Mouse (Mus musculus) CH12.LX (cell line): ENCODE measurements around the gene Ccdc89. TPM values are rescaled to one million over a fixed set of nuclear protein-coding genes. Genes with fewer than 3 reads are reported as not detected.
A peak's percentile ranks its signal among the peaks of the same experiment; 100 is the strongest.

ENCODE experiments used
- DNase-seq: peaks from one replicate; pipeline ENCODE4 v3.0.0-alpha.2; 2013; ENCODE audit errors: extremely low read depth
- H3K27ac ChIP-seq: 2 replicates; pipeline ENCODE4 v1.5.1; 2012; ENCODE audit warnings: low read depth, mild to moderate bottlenecking, control low read depth, moderate library complexity; ENCODE audit not compliant: insufficient read depth
- H3K27me3 ChIP-seq: replicated peaks from 2 replicates; pipeline ENCODE3; 2012; ENCODE audit warnings: inconsistent platforms
- H3K36me3 ChIP-seq, 2 experiments: replicated peaks in 1 of 2; 2 replicates each; pipeline versions ENCODE3 to v1.6.1; 2012; ENCODE audit warnings: inconsistent platforms in 1 of 2, low read length in 1 of 2, mild to moderate bottlenecking in 1 of 2, mixed read lengths in 1 of 2, moderate library complexity in 1 of 2; ENCODE audit not compliant: control insufficient read depth in 1 of 2, insufficient read depth in 1 of 2
- H3K4me1 ChIP-seq, 2 experiments: 2 replicates each; pipeline ENCODE4 v1.6.1; 2012; ENCODE audit warnings: inconsistent platforms in 1 of 2, moderate library complexity in 1 of 2; ENCODE audit not compliant: insufficient read depth in 2 of 2, control insufficient read depth in 1 of 2
- H3K4me2 ChIP-seq: 2 replicates; pipeline ENCODE4 v1.6.1; 2012; ENCODE audit warnings: low read depth, mild to moderate bottlenecking, control low read depth; ENCODE audit not compliant: poor library complexity, insufficient read depth, severe bottlenecking
- H3K4me3 ChIP-seq, 3 experiments: fragments of 150-350 bp in 1 of 3; sonication (generic) in 1 of 3; replicated peaks in 1 of 3; 2 replicates each; pipeline versions ENCODE3 to v1.5.1; 2011 to 2012; ENCODE audit warnings: low read depth in 2 of 3, low read length in 2 of 3, mild to moderate bottlenecking in 2 of 3, moderate library complexity in 2 of 3, control low read depth in 1 of 3, improper control_type of control experiment in 1 of 3, inconsistent platforms in 1 of 3, mixed read lengths in 1 of 3; ENCODE audit not compliant: poor library complexity in 1 of 3
- H3K79me2 ChIP-seq: replicated peaks from 2 replicates; pipeline ENCODE4 v1.6.1; 2012; ENCODE audit warnings: mild to moderate bottlenecking, moderate library complexity; ENCODE audit not compliant: control insufficient read depth, poor library complexity, insufficient read depth, severe bottlenecking; ENCODE audit errors: extremely low read depth
- H3K9ac ChIP-seq: 2 replicates; pipeline ENCODE4 v1.6.1; 2012; ENCODE audit warnings: low read depth, mild to moderate bottlenecking, control low read depth, moderate library complexity; ENCODE audit not compliant: insufficient read depth
- H3K9me3 ChIP-seq: replicated peaks from 2 replicates; pipeline ENCODE3; 2012; ENCODE audit warnings: low read length, inconsistent platforms, mixed read lengths
- BHLHE40 ChIP-seq: IDR thresholded peaks from 2 replicates; pipeline ENCODE4 v1.6.1; 2011; ENCODE audit warnings: mild to moderate bottlenecking, low read depth, low read length, improper control_type of control experiment
- CHD1 ChIP-seq: IDR thresholded peaks from 2 replicates; pipeline ENCODE4 v1.6.1; 2012; ENCODE audit warnings: low read depth, low read length, improper control_type of control experiment, inconsistent platforms
- CHD2 ChIP-seq: IDR thresholded peaks from 2 replicates; pipeline ENCODE4 v1.6.1; 2011; ENCODE audit warnings: low read length, improper control_type of control experiment
- E2F4 ChIP-seq: IDR thresholded peaks from 2 replicates; pipeline ENCODE4 v1.6.1; 2011; ENCODE audit warnings: low read depth, low read length, improper control_type of control experiment; ENCODE audit not compliant: insufficient replicate concordance
- ELF1 ChIP-seq: IDR thresholded peaks from 2 replicates; pipeline ENCODE4 v1.6.1; 2014; ENCODE audit warnings: low read depth, mild to moderate bottlenecking, inconsistent platforms, low read length, improper control_type of control experiment
- ETS1 ChIP-seq: conservative IDR thresholded peaks from 2 replicates; pipeline ENCODE4 v1.6.1; 2012; ENCODE audit warnings: low read depth, mild to moderate bottlenecking, inconsistent platforms, low read length, improper control_type of control experiment, moderate library complexity
- HCFC1 ChIP-seq: IDR thresholded peaks from 2 replicates; pipeline ENCODE4 v1.6.1; 2012; ENCODE audit warnings: low read depth, mild to moderate bottlenecking, inconsistent platforms, low read length, improper control_type of control experiment
- KAT2A ChIP-seq: IDR thresholded peaks from 2 replicates; pipeline ENCODE4 v1.6.1; 2012; ENCODE audit warnings: low read length, improper control_type of control experiment, inconsistent platforms; ENCODE audit not compliant: insufficient replicate concordance
- MAFK ChIP-seq: IDR thresholded peaks from 2 replicates; pipeline ENCODE4 v1.6.1; 2011; ENCODE audit warnings: low read length, improper control_type of control experiment; ENCODE audit not compliant: insufficient replicate concordance
- MAX ChIP-seq: IDR thresholded peaks from 2 replicates; pipeline ENCODE4 v1.6.1; 2011; ENCODE audit warnings: low read length, improper control_type of control experiment
- MEF2A ChIP-seq: IDR thresholded peaks from 2 replicates; pipeline ENCODE4 v1.6.1; 2014; ENCODE audit warnings: low read depth, mild to moderate bottlenecking, inconsistent platforms, low read length, improper control_type of control experiment, borderline replicate concordance
- MXI1 ChIP-seq: IDR thresholded peaks from 2 replicates; pipeline ENCODE4 v1.6.1; 2011; ENCODE audit warnings: mild to moderate bottlenecking, low read depth, low read length, improper control_type of control experiment
- MYC ChIP-seq: IDR thresholded peaks from 2 replicates; pipeline ENCODE4 v1.6.1; 2011; ENCODE audit warnings: low read depth, mild to moderate bottlenecking, improper control_type of control experiment, low read length
- NELFE ChIP-seq: IDR thresholded peaks from 2 replicates; pipeline ENCODE4 v1.6.1; 2011; ENCODE audit warnings: low read depth, low read length, improper control_type of control experiment
- NRF1 ChIP-seq: IDR thresholded peaks from 2 replicates; pipeline ENCODE4 v1.6.1; 2014; ENCODE audit warnings: low read depth, mild to moderate bottlenecking, inconsistent platforms, low read length, improper control_type of control experiment, moderate library complexity
- PAX5 ChIP-seq: IDR thresholded peaks from 2 replicates; pipeline ENCODE4 v1.6.1; 2012; ENCODE audit warnings: low read length, inconsistent platforms, mixed read lengths
- POLR2A ChIP-seq: IDR thresholded peaks from 2 replicates; pipeline ENCODE4 v1.6.1; 2011; ENCODE audit warnings: low read depth, mild to moderate bottlenecking, improper control_type of control experiment, low read length
- RAD21 ChIP-seq: IDR thresholded peaks from 2 replicates; pipeline ENCODE4 v1.6.1; 2011; ENCODE audit warnings: low read depth, mild to moderate bottlenecking, low read length, improper control_type of control experiment, moderate library complexity
- RCOR1 ChIP-seq: conservative IDR thresholded peaks from 2 replicates; pipeline ENCODE4 v1.6.1; 2012; ENCODE audit warnings: low read depth, mild to moderate bottlenecking, inconsistent platforms, low read length, improper control_type of control experiment
- SIN3A ChIP-seq: IDR thresholded peaks from 2 replicates; pipeline ENCODE4 v1.6.1; 2012; ENCODE audit warnings: low read length, improper control_type of control experiment, inconsistent platforms
- TBP ChIP-seq: conservative IDR thresholded peaks from 2 replicates; pipeline ENCODE4 v1.6.1; 2011; ENCODE audit warnings: low read depth, low read length, improper control_type of control experiment
- TCF12 ChIP-seq: IDR thresholded peaks from 2 replicates; pipeline ENCODE4 v1.6.1; 2014; ENCODE audit warnings: low read depth, mild to moderate bottlenecking, inconsistent platforms, low read length, improper control_type of control experiment
- UBTF ChIP-seq: IDR thresholded peaks from 2 replicates; pipeline ENCODE4 v1.6.1; 2012; ENCODE audit warnings: low read depth, mild to moderate bottlenecking, inconsistent platforms, low read length, improper control_type of control experiment, moderate library complexity
- USF1 ChIP-seq: IDR thresholded peaks from 2 replicates; pipeline ENCODE4 v1.6.1; 2014; ENCODE audit warnings: low read depth, mild to moderate bottlenecking, inconsistent platforms, low read length, improper control_type of control experiment
- USF2 ChIP-seq: conservative IDR thresholded peaks from 2 replicates; pipeline ENCODE4 v1.6.1; 2011; ENCODE audit warnings: low read depth, low read length, improper control_type of control experiment
- ZC3H11A ChIP-seq: IDR thresholded peaks from 2 replicates; pipeline ENCODE4 v1.6.1; 2012; ENCODE audit warnings: low read depth, mild to moderate bottlenecking, inconsistent platforms, low read length, improper control_type of control experiment
- ZKSCAN1 ChIP-seq: IDR thresholded peaks from 2 replicates; pipeline ENCODE4 v1.6.1; 2012; ENCODE audit warnings: low read depth, inconsistent platforms, low read length, improper control_type of control experiment, borderline replicate concordance
- ZMIZ1 ChIP-seq: IDR thresholded peaks from 2 replicates; pipeline ENCODE4 v1.6.1; 2012; ENCODE audit warnings: low read depth, mild to moderate bottlenecking, inconsistent platforms, low read length, improper control_type of control experiment
- dilution Hi-C: fragments of 300-500 bp; cut with MboI; formaldehyde crosslinking; loops from 2 replicates; pipeline ENCODE4 v1.14.3; 2020; ENCODE audit warnings: low sequenced_read_pairs; ENCODE audit not compliant: extremely low pct_unique_long_range_greater_than_20kb, extremely low pct_ligation_motif_present
- in situ Hi-C: fragments of 300-500 bp; cut with MboI; formaldehyde crosslinking; loops from 3 replicates; pipeline ENCODE4 v1.14.3; 2019; ENCODE audit warnings: low sequenced_read_pairs, low pct_ligation_motif_present, low pct_unique_long_range_greater_than_20kb, mixed read lengths
- polyA plus RNA-seq: library from polyadenylated mRNA; unstranded; fragments of >175 nt; gene quantifications from 2 replicates; pipeline ENCODE4 v1.2.1, GENCODE M21; 2012; ENCODE audit warnings: low read depth; ENCODE audit not compliant: insufficient read length
- total RNA-seq, 2 experiments: library from RNA; depleted of rRNA; stranded (reverse); fragments of 300-350 nt in 1 of 2; fragments of >200 nt in 1 of 2; gene quantifications; 2 replicates each; pipeline ENCODE4 v1.2.3; 2012 to 2014

Ccdc89 gene
- total and polyA plus RNA-seq, 3 experiments, result not detected

DNA sequence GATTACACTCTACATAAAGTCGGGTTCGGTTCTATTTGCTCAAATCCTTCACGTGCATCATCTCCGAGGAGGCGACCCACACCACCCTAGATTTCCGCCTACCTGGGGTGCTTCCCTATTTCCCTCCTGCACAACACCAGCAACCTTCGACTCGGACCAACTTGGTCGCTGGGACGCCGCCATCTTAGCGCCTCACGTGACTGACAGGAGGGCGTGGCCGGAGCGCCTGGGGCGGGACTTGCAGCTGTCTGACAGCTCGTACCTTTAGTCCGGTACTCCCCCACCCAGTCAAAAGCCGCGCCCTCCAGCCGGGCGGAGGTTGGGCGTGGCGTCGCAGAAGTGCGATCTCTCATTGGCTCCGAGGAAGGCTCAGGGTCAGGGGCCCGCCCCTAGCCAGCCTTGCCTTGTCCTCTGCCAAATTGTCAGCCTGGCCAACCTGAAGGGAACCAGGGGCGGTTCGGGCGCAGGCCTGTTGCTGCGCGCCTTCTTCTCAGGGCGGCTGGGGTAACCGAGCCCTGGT is 49.5 kb downstream of the Ccdc89 start, which contains the start of gene Tmem126b:
Tmem126b (minus strand) TSS at position 209 of the 520 bp plus-strand sequence.
- dilution Hi-C loops, result no loop called here
- Histone ChIP-seq H3K27me3 (peaks cover 12% of the 10 kb centered on the region), H3K4me1 (peaks cover 3 to 22% of the 10 kb centered on the region in 2 experiments; a peak in 3 of 4 replicates), H3K4me2 (peak within 1 kb of the TSS; percentile 99), H3K27ac (no peak within 1 kb of the TSS)
- TF ChIP-seq ETS1 (0 out of 2 replicates have a peak, but pooled peaks have one; percentile 14), MAFK (no peak), KAT2A (no peak), NRF1 (peak; percentile 49; the same call in 1 of the 2 replicates), RAD21 (no peak), TCF12 (peak; percentile 89), PAX5 (no peak), HCFC1 (peak; percentile 68), USF2 (peak; percentile 93), SIN3A (peak; percentile 55; the same call in 1 of the 2 replicates), ZKSCAN1 (no peak), MAX (peak; percentile 94), RCOR1 (no peak), NELFE (peak; percentile 92), ELF1 (peak; percentile 52), MXI1 (peak; percentile 49), BHLHE40 (peak; percentile 96), CHD2 (peak; percentile 51; the same call in 1 of the 2 replicates), ZMIZ1 (no peak), E2F4 (no peak), ZC3H11A (no peak), POLR2A (peak; percentile 95), TBP (peak; percentile 54; the same call in 1 of the 2 replicates), CHD1 (no peak), MYC (no peak), UBTF (no peak), USF1 (peak; percentile 97), MEF2A (no peak; the same call in 1 of the 2 replicates)
- TF ChIP-seq, all 38 proteins: peak for 15
- peaks cover 12% of the 10 kb centered on the region for H3K79me2 ChIP-seq
- in situ Hi-C loops, result no loop called here
- DNase-seq, result peak; percentile 98
- peak within 1 kb of the TSS; percentile 65 for H3K9ac ChIP-seq
- H3K36me3 ChIP-seq, result peaks cover 0 to 11% of the 10 kb centered on the region in 2 experiments
- peak within 1 kb of the TSS; percentile 59 to 90 (median 70) for H3K4me3 ChIP-seq
- H3K9me3 ChIP-seq, result no peaks in the 10 kb centered on the region
